Mouse (Mus musculus): Measurements from ENCODE around the gene Phf21b. TPM values are rescaled to one million over a fixed set of nuclear protein-coding genes. Genes with fewer than 3 reads are reported as not detected.
A peak's percentile ranks its signal among the peaks of the same experiment; 100 is the strongest.

The Phf21b gene
- polyA plus RNA-seq, 1 experiment: 5.1 TPM

DNA sequence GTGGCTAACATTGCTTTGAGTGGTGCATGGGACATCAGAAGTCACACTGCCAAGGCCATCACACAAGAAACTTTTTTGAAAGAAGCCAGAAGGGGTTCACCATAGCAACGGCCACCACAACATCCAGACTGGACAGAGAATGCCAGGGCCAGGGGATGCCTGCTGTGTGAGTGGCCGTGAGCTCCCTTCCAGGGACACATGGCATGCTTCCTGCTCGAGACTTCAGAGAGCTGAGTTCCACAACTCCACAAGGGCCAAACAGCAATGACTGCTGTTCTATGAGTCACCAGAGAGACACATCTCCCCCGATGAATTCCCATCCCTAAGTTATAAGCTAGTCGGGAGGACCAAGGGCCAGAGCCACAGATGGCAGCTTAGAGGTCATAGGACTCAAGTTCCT lies 44.7 kb downstream of the Phf21b start:
- peaks cover 17% of the 10 kb centered on the region; the same call in 1 of the 2 replicates for H3K4me1 ChIP-seq (ENCODE audit: control insufficient read depth, insufficient read depth, insufficient read length, low read length)
- no peak overlapping the region for H3K4me3 ChIP-seq (ENCODE audit: low read depth, low read length)
- H3K27ac ChIP-seq (ENCODE audit: insufficient read depth, low read depth, low read length): no peak overlapping the region
- WGBS: 82% methylated on average over 5 of the region's 5 CpGs
- TF ChIP-seq POLR2A (IDR thresholded peaks at IDR 0.05; ENCODE audit: low read depth, low read length) (no peak), CTCF (IDR thresholded peaks at IDR 0.05; ENCODE audit: extremely low read depth, insufficient read length, insufficient replicate concordance, low read depth, low read length) (no peak)
- H3K36me3 ChIP-seq (ENCODE audit: control insufficient read depth, insufficient read depth, low read length): no peaks in the 10 kb centered on the region
- no peaks in the 10 kb centered on the region for H3K27me3 ChIP-seq (ENCODE audit: control insufficient read depth, insufficient read depth, low read length)

DNA sequence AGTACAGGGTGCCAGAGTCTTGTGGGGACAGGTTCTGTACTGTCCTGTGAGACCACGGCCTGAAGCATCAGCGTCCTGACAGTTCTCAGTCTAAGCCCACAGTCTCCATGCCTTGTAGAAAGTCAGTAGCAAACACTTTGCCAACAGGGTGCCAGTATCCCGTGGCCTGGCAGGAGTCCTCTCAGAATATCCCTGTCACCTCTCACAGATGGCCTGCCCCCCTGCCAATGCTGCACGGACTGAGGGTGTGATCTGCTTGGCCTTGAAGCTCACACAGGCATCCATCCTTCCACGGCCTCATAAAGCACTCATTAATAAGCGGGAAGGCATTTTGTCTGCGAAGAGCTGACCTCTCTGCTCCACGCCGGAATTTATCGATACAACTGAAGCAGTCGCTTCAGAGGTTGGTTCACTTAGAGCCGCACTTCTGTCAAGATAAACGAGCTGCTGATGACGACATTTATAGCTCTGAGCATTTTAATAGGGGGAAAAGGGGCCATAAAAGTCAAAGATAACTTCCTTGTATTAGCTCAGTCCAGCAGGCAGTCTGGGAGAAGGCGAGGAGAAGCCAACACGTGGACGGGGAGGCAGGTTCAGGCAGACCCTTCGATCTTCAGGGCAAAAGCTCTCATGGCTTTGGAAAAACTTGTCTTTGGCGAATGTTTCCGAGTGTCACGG lies 46.4 kb downstream of the Phf21b start:
- Histone ChIP-seq H3K27me3 (ENCODE audit: control insufficient read depth, insufficient read depth, low read length) (no peaks in the 10 kb centered on the region), H3K4me1 (ENCODE audit: control insufficient read depth, insufficient read depth, insufficient read length, low read length) (peaks cover 17% of the 10 kb centered on the region; the same call in 1 of the 2 replicates), H3K27ac (ENCODE audit: insufficient read depth, low read depth, low read length) (no peak overlapping the region), H3K4me3 (ENCODE audit: low read depth, low read length) (no peak overlapping the region), H3K36me3 (ENCODE audit: control insufficient read depth, insufficient read depth, low read length) (no peaks in the 10 kb centered on the region)
- WGBS: 26% methylated on average over 21 of the region's 21 CpGs
- TF ChIP-seq POLR2A (IDR thresholded peaks at IDR 0.05; ENCODE audit: low read depth, low read length) (no peak), CTCF (IDR thresholded peaks at IDR 0.05; ENCODE audit: extremely low read depth, insufficient read length, insufficient replicate concordance, low read depth, low read length) (no peak)

DNA sequence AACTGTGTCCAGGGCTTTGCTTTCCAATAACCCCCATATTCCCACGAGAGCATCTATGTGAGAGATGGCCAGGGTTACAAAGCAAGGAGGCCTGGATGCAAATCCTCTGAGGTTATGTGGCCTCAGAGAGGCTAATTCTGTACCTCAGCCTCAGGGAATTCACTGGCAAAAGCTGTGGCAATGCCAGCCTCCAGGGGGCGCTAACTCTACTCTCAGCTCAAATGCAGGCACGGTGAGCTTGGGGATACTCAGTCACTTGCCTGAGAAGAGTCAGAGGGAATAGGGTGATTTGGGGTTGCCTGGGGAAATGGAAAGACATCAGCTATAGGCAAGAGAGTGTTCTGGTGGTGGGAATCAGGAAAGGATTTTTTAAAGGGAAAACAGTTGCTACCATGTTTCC lies 52.2 kb downstream of the Phf21b start:
- Histone ChIP-seq H3K27me3 (ENCODE audit: control insufficient read depth, insufficient read depth, low read length) (no peaks in the 10 kb centered on the region), H3K36me3 (ENCODE audit: control insufficient read depth, insufficient read depth, low read length) (no peaks in the 10 kb centered on the region), H3K4me1 (ENCODE audit: control insufficient read depth, insufficient read depth, insufficient read length, low read length) (peaks cover 3% of the 10 kb centered on the region; the same call in 1 of the 2 replicates), H3K27ac (ENCODE audit: insufficient read depth, low read depth, low read length) (no peak overlapping the region), H3K4me3 (ENCODE audit: low read depth, low read length) (no peak overlapping the region)
- 35% methylated on average over 3 of the region's 3 CpGs for WGBS
- TF ChIP-seq CTCF (IDR thresholded peaks at IDR 0.05; ENCODE audit: extremely low read depth, insufficient read length, insufficient replicate concordance, low read depth, low read length): peak; percentile 76; the same call in 1 of the 2 replicates
- no peak for TF ChIP-seq POLR2A (IDR thresholded peaks at IDR 0.05; ENCODE audit: low read depth, low read length)

DNA sequence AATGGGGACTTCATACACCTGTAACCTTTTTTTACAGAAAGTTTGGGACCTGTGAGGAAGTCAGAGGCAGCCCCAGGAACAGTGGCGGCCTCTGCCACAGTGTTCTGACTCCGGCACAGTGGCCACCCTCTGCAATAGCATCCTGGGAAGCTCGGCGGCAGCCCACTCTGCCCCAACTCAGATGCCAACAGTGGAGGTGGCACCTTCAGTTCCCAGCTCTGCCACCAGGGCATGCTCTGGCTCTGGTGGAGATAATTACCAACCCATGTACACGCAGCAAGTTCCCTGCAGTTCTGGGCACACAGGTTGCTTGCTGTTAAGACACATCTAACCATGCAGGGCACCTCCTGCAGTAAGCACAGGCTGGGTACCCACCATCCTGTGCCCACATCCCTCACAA lies 55.7 kb downstream of the Phf21b start:
- Histone ChIP-seq H3K36me3 (ENCODE audit: control insufficient read depth, insufficient read depth, low read length) (peaks cover 1% of the 10 kb centered on the region; the same call in 1 of the 2 replicates), H3K4me3 (ENCODE audit: low read depth, low read length) (no peak overlapping the region), H3K4me1 (ENCODE audit: control insufficient read depth, insufficient read depth, insufficient read length, low read length) (no peaks in the 10 kb centered on the region), H3K27me3 (ENCODE audit: control insufficient read depth, insufficient read depth, low read length) (no peaks in the 10 kb centered on the region), H3K27ac (ENCODE audit: insufficient read depth, low read depth, low read length) (no peak overlapping the region)
- 71% methylated on average over 5 of the region's 5 CpGs for WGBS
- TF ChIP-seq POLR2A (IDR thresholded peaks at IDR 0.05; ENCODE audit: low read depth, low read length): no peak
- TF ChIP-seq CTCF (IDR thresholded peaks at IDR 0.05; ENCODE audit: extremely low read depth, insufficient read length, insufficient replicate concordance, low read depth, low read length): peak; percentile 36; the same call in 1 of the 2 replicates

DNA sequence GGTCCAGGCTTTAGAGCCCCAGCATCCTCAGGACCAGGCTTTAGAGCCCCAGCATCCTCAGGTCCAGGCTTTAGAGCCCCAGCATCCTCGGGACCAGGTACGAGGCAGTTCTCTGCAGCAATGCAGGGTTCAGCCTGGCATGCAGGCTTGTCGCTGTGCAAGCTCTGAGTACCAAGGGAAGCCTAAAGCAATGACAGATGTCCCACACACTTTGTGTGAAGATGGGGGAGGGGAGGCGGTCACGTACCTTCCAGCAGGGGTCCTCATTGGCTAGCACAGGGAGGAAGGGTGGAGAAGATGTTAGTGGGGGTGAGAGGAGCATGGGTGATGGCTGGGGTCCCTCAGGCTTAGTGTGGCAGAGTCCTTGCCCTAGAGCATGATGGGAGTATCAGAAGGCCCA lies 62.2 kb downstream of the Phf21b start:
- TF ChIP-seq CTCF (IDR thresholded peaks at IDR 0.05; ENCODE audit: extremely low read depth, insufficient read length, insufficient replicate concordance, low read depth, low read length): no peak
- no peak for TF ChIP-seq POLR2A (IDR thresholded peaks at IDR 0.05; ENCODE audit: low read depth, low read length)
- Histone ChIP-seq H3K27me3 (ENCODE audit: control insufficient read depth, insufficient read depth, low read length) (no peaks in the 10 kb centered on the region), H3K4me3 (ENCODE audit: low read depth, low read length) (no peak overlapping the region), H3K36me3 (ENCODE audit: control insufficient read depth, insufficient read depth, low read length) (peaks cover 1% of the 10 kb centered on the region; the same call in 1 of the 2 replicates), H3K4me1 (ENCODE audit: control insufficient read depth, insufficient read depth, insufficient read length, low read length) (no peaks in the 10 kb centered on the region), H3K27ac (ENCODE audit: insufficient read depth, low read depth, low read length) (no peak overlapping the region)
- WGBS: 87% methylated on average over 5 of the region's 5 CpGs

DNA sequence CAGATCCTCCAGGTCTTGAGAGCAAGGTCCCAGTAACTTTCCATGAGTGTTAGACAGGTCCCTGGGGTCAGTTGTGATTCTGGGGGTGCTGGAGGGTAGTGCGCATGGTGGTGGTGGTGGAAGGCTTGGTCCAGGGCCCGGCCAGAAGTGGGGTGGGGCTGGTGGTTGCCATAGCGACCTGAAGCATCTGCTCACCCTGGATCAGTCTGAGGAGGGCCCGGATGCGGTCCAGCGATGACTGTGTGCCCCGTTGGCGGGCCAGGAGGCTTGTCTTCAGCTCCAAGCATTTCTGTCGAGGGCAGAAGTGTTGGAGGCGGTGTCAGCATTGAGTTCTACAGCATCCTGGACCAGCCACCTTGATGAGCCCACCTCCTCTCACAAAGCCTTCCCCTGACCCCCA lies 68.7 kb downstream of the Phf21b start:
- H3K4me1 ChIP-seq (ENCODE audit: control insufficient read depth, insufficient read depth, insufficient read length, low read length): no peaks in the 10 kb centered on the region
- WGBS: 84% methylated on average over 10 of the region's 10 CpGs
- no peak overlapping the region for H3K27ac ChIP-seq (ENCODE audit: insufficient read depth, low read depth, low read length)

DNA sequence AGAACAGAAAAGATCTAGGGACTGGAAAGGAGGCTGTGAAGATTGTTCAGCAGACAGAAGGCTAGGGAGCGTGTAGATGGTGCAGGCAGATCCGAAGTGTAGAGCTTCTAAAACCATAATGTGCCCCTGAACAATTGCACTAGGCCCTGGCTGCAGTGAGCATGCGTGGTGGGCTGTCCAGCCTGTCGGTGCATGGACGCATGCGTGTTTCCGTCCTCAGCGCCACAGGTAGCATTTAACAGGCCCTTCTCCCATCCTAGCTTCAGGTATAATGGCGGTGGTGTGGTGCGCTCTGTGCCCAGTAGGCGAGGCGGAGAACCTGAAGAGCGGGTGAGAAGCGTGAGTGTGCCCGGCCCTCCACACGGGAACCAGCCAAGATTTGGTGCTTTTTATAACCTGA lies 71.0 kb downstream of the Phf21b start:
- no peak for TF ChIP-seq CTCF (IDR thresholded peaks at IDR 0.05; ENCODE audit: extremely low read depth, insufficient read length, insufficient replicate concordance, low read depth, low read length)
- TF ChIP-seq POLR2A (IDR thresholded peaks at IDR 0.05; ENCODE audit: low read depth, low read length): no peak
- 95% methylated on average over 16 of the region's 16 CpGs for WGBS
- H3K4me3 ChIP-seq (ENCODE audit: low read depth, low read length): no peak overlapping the region
- H3K27me3 ChIP-seq (ENCODE audit: control insufficient read depth, insufficient read depth, low read length): no peaks in the 10 kb centered on the region
- H3K36me3 ChIP-seq (ENCODE audit: control insufficient read depth, insufficient read depth, low read length): no peaks in the 10 kb centered on the region
- no peak overlapping the region for H3K27ac ChIP-seq (ENCODE audit: insufficient read depth, low read depth, low read length)
- no peaks in the 10 kb centered on the region for H3K4me1 ChIP-seq (ENCODE audit: control insufficient read depth, insufficient read depth, insufficient read length, low read length)

More for the DNA sequence above, 68.7 kb downstream of the Phf21b start:
- H3K4me3 ChIP-seq (ENCODE audit: low read depth, low read length): no peak overlapping the region
- TF ChIP-seq CTCF (IDR thresholded peaks at IDR 0.05; ENCODE audit: extremely low read depth, insufficient read length, insufficient replicate concordance, low read depth, low read length) (no peak), POLR2A (IDR thresholded peaks at IDR 0.05; ENCODE audit: low read depth, low read length) (no peak)
- H3K36me3 ChIP-seq (ENCODE audit: control insufficient read depth, insufficient read depth, low read length): no peaks in the 10 kb centered on the region
- H3K27me3 ChIP-seq (ENCODE audit: control insufficient read depth, insufficient read depth, low read length): no peaks in the 10 kb centered on the region

Data from small intestine, adult 2 months (tissue).